Mouse (Mus musculus): Measurements from ENCODE around the gene Akr1c20. TPM values are rescaled to one million over a fixed set of nuclear protein-coding genes. Genes with fewer than 3 reads are reported as not detected.

Gene Akr1c20
- total RNA-seq (2021), result under 1 TPM in 1 of 2 experiments, not detected in 1; 0.36 TPM
- long read RNA-seq, experiment 1, partial matches to known transcripts, result 1 of 1 reads
- long read RNA-seq, experiment 1, other reads (novel, unspliced or antisense), result 0 of 1 reads
- long read RNA-seq, experiment 2, result 0 reads

DNA sequence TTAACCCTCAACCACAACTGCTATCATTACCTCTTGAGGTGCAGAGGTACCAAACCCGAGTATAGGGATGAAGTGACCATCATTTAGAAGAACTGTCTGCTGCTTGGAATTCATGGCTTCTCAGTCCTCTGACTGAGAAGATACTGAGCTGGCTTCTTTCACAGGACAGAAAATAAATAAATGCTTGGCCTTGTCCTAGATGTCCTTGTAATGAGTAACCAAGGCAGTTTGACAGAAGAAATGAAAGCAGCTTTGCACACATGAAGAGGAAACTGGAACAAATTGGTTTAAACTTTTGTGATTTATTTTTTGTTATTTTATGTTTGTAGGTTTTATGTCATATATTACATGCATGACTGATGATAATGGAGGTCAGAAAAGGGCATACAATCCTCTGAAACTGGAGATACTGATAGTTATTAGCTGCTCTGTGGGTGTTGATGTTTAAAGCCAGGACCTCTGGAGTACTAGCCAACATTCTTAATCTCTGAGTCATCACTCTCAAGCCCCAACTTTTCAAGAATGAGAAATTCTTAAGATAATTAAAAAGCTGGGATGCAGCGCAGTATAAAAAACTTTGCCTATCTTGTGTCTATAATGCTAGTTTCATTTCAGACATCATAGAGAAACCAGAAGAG, at the start of gene Akr1c20:
TSS of gene Akr1c20 (minus strand) at position 145 of the 638 bp plus-strand sequence.
- DNase-seq, result no peak

DNA sequence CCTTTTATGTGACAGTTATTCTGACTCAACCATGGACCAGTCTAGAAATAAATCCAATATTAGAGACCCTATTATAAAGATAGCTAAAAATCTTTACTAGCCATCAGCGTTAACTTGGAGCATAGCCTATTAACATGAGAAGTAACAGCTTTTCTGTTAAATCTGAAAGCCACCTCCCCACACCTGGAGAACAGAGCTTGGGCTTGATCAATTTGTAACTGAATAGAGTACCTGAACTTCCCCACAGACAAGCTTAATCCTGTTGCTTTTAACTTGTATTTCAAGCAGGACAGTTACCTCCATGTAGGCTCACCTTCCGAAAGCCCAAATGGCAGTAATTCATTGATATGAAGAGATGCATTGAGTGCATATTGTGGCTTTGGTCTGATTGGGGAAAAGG, 42.9 kb upstream of the Akr1c20 start:
- DNase-seq, result no peak

DNA sequence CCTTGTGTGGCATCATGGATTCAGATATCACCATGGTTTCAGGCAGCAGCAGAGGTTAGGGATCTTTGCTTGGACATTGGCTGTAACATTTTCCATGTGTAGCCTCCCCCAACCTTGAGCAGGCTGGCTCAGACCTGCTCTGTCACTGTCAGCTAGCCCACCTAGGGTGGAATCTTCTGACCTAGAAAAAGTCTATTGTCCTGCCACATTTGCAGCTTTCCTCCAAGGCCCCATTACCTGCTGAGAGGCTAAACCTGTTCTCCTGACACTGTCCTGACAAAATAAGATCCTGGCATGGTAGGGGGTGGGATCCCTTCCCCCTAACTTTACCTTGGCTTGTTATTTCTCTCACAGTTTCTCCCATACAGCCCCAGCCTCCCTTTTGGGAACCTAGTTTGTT, 37.4 kb upstream of the Akr1c20 start:
- DNase-seq, result no peak

GRCm38 (mm10) chr13:4559143-4559542, 36.0 kb upstream of the Akr1c20 start:
- DNase-seq, result no peak

DNA sequence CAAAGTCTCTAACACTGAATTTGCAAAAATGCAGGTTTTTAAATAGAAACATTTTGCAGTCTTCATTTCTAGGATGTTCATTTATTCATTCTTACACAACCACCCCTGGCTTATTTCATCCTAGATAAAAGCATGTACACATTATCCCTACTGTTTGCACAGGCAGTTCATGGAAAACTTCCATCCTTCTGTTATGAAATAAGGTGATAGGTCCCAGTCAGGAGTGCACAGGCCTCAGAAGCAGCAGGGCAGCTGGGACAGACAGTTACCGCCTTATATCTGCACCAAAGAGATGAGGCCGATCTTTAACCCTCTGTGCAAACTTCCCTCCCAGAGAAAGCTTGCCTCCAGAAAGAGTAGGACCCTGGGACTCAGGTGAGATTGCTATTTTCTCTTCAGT, 8.3 kb downstream of the Akr1c20 start:
- no peak for DNase-seq

DNA sequence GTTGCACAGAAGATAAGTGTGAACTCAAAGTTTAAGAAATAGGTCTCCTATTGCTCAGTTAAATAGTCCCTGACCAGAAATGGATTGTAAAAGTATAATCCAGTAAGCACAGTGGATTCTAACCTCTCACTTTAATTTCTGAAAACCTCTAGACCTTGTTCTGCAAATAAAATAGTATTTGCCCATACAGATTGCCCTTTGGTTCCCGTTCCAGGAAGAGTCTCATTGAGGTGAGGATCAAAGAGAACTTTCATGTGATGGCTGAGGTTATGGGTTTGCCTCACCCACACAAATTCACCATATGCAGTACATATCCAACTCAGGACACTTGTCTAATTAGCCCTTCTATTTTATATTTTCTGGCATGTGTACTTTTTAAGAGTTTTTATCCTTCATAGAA, 55.2 kb downstream of the Akr1c20 start:
- DNase-seq, result no peak

DNA sequence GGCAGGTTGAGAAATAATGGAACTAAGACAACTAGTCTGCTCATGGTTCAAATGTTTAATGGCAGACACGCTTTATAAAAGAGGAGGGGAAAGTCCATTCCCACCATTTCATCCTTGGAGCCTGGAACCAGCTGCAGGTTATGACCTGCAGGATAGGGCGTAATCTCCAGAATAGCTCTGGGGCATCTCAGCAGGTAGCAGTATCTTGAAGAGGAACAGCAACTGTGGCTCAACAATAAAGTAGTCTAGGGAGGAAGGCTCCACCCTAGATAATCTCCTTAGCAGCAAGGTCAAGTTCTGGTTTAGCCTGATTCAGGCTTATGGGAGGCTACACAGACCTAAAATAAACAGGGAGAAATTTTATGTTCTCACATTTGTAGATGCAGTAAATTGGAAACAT, 57.5 kb downstream of the Akr1c20 start:
- DNase-seq, result no peak

Other genes starting within 250 kb of the Akr1c20 start
- gene Akr1c12, start 243.9 kb downstream of the Akr1c20 start, total RNA-seq (2021), result under 1 TPM; 0.26 to 0.59 TPM
- gene Akr1c6, start 89.0 kb downstream of the Akr1c20 start, total RNA-seq (2021), result not detected
- gene Akr1c21, start 50.7 kb upstream of the Akr1c20 start, total RNA-seq (2021), result not detected
- gene Akr1e1, start 85.8 kb upstream of the Akr1c20 start, total RNA-seq (2021), result 10 to 100 TPM; 23.6 to 32.2 TPM